Mouse (Mus musculus): ENCODE measurements at regions not wholly inside any gene's neighbourhood (a gene's known extent, or its start where the extent isn't known, plus 50 kb on each side); places are given as distances from the start of the nearest gene placed in this dataset.

DNA sequence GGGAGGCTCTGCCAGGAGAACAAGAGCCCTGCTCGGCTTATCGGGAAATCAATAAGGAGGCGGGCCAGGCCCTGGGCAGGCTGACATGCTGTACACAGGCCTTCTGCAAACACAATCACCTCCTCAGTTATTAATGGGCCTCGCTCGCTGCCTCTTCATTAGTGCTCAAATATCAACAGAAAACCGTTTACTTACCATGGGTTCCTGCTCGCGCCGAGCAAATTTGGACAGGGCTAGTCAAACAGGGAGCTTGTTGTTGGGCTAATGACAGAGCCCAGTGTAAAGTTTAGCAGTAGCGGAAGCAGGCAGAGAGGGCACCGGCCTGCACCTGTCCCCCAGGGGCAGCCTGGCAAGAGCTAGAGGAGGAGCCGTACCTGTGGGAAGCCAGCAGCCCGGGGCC, 111.3 kb upstream of the 4931429L15Rik start:
- no peak for ATAC-seq (replicated peaks; ENCODE audit: low FRiP score, low TSS enrichment, poor library complexity, severe bottlenecking)

DNA sequence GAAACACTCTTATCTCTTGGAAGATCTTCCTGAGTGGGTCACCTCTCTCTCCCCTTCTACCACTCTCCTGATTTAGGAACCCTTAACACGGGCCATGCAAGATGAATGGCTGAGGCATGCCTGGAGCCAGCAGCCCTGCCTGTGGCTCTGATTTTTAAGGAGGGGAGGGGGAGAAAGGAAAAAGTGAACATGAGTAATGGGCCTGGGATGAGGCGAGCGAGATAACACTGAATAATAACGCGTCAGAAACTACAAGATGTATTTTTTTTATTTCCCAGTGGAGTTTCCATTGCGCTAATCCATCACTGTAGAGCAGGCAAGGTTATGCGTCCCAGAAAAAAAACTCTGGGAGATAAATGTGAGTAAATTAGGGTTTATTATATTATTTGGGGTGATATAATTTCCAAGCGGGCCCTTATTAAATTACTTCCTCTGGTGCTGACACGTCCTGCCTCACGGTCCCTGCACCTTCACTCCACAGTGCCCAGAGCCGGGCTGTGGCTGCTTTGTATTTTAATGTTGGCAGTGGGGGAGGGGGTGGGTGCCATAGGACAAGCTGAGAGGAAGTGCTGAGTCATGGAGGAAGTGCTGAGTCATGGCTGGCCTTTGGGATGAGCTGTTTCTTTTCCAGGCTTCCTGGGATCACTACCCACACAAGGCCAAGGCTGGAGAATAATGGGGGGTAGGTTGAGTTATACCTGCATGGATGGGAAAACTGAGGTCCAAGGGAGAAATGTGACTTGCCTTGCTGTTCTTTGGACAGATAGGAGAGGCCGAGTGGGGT, 103.6 kb upstream of the 4931429L15Rik start:
- no peak for ATAC-seq (replicated peaks; ENCODE audit: low FRiP score, low TSS enrichment, poor library complexity, severe bottlenecking)

DNA sequence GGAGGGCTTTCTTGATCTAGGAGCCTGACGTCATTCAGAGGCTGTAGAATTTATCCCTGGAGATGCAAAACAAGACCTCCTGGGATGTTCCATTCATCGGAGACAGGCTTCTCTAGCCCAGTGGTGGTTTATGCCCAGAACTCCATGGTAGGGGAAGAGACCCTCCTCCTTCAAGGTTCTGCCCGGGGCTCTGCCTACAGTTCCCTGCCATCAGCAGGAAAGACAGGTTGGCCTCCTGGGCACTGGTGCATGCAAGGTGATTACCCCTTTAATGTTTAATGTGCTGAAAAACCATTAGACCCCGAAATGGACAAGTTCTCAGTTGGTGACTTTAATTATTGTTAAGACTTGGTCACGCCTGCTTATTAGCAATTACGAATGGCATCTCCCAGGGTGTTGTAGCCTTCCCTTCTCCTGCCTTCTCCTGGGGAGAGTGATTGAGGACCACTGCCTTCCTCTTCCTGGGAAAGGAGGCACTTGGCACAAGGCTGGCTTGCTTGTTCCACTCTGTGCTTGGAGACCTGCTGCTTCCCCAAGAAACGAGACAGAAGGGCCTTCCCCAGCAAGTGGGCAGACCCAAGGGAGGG, 102.0 kb upstream of the 4931429L15Rik start:
- ATAC-seq (replicated peaks; ENCODE audit: low FRiP score, low TSS enrichment, poor library complexity, severe bottlenecking) = no peak

DNA sequence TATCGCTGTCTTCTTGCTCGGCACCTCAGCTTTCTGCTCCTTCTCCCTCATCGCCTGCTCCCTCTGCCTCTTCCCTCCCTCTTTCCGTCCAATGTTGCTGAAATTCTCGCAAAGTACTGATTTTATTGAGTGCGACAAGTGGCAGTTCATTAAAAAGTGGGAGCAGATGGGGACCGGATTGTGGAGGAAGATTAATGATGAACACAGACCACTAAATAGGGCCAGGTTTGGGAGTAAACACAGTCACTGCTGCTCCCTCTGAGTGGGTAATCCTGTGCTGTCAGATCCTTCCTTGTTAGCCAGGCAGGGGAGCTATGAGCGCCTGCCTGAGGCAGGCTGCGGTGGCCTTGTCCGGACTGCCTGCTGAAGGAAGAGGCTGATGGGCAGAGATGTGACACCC, 91.9 kb upstream of the 4931429L15Rik start:
- ATAC-seq (replicated peaks; ENCODE audit: low FRiP score, low TSS enrichment, poor library complexity, severe bottlenecking) = no peak

DNA sequence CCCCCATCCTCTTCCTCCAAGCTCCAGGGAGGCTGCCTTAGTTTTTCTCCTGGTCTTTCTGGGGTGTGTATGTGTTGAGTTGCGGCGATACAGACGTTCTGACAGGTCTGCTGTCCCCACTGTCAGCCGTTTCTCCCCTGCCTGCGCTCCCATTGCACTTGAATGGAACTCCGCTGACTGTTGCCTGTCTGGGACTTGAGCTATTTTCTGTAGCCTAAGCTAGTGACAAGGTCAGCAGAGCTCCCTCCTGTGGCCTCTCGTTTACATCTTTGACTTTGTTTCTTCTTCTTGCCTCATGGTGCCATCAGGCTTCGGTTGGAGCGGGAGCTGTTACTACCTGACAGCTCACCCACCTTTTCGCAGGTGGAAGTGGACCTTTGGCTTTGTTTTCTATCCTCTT, 89.0 kb upstream of the 4931429L15Rik start:
- no peak for ATAC-seq (replicated peaks; ENCODE audit: low FRiP score, low TSS enrichment, poor library complexity, severe bottlenecking)

DNA sequence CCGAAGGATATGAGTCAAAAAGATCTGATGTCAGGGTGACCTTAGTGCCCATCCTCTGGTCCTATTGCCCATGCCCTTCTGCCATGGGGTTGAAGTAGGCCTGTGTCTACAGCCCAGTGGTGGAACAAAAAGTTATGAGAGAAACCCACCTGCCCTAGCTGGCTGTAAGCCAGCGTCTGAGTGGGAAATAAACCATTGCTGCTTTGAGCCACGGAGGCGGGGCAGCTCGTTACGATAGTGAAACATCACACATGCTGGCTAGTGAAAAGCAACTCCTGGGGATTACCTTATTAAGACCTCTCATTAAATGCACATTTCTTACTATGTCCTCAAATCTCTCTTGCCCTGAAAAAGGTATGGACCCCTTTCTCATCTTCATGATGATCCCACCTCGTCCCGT, 86.8 kb upstream of the 4931429L15Rik start:
- no peak for ATAC-seq (replicated peaks; ENCODE audit: low FRiP score, low TSS enrichment, poor library complexity, severe bottlenecking)

DNA sequence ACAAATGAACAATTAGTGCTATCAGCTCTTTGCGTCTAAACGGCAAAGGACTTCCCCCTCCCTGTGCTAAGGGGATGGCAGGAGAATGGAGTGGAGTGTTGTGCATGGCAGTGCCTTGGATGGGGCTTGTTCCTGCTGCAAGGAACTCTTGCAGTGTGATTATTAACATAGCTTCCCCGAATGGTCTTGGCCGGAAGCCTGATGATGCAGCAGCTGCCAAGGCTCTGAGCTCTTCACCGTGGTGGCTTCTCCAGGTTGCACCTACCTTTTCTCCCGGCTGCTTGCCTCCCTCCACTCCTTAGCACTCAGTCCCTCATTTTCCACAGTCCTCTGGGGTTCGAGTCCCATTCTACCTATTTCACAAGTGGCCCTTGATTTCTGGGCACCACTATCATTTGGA, 76.8 kb upstream of the 4931429L15Rik start:
- no peak for ATAC-seq (replicated peaks; ENCODE audit: low FRiP score, low TSS enrichment, poor library complexity, severe bottlenecking)

DNA sequence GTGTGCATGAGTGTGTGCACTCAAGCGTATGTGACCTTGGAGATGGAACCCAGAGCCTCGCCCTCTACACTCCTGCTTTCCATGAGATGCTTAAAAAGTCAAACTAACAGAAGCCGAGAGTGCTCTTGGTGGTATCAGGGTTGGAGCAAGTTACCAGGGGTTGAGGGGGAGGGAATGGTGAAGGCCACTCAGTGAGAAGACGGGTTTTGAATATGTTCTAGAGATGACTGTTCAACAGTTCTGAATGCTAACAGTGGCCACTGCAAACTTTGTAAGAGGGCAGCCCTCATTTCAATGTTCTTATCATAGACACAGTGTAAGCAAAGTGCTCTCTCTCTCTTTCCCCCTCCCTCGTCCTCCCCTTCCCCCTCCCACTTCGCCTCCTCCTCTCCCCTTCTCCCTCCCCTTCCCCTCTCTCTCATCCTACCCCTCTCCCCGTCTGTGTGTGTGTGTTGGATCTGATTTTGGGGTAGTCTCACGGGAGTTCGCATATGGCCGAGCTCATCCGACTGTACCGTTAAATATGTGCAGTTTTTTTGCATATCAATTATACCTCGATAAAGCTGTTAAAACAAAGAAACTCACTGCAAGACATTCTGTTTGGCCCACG, 75.5 kb upstream of the 4931429L15Rik start:
- ATAC-seq (replicated peaks; ENCODE audit: low FRiP score, low TSS enrichment, poor library complexity, severe bottlenecking) = no peak

DNA sequence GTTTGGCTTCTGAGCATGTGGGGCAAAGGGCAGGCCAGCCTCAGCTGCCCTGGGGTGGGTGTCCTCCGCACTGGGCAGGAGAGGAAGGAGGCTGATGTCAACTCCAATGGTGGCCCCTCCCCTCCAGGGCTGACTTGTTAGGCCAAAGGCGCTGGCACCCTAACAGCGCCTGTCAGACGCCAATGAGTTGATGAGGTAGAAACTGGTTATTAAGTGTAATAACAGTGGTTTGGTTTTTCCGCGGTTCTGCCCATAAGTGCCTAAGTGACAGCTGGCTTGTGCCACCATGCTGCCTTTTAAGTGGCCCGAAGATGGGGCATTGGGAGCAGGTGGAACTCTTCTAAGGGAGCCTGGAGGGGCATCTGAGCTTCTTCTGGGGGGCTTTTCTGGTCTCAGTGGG, 74.5 kb upstream of the 4931429L15Rik start:
- no peak for ATAC-seq (replicated peaks; ENCODE audit: low FRiP score, low TSS enrichment, poor library complexity, severe bottlenecking)

DNA sequence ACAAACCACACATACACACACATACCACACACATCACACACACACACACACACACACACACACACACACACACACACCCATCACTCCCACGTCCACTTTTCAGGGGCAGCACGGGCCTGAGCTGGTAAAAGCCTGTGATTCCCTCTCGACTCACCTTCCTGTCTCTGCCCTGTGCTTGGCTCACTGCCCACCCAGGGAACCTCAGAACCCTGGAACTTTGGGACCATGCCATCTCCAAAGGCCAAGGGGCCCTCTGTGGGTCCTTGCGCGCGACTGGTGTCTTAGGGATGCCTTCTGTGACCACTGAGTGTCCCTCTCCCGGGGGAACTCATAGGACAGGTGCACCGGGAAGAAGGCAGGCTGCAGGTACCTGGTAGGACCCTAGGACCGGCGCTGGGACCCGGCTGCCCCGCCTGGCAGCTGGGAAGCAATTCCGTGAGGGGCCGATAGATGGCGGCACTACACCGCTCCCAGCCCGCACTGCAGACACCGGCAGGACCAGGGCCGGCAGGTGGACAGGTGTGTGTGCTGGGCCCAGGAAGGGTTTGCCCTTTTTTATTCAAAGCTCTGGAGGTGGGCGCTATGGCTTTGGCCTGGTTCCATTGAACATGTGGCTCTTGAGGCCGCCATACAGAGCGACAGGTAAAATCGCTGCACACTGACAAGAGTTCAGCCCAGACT, 73.0 kb upstream of the 4931429L15Rik start:
- ATAC-seq (replicated peaks; ENCODE audit: low FRiP score, low TSS enrichment, poor library complexity, severe bottlenecking) = no peak; the same call in 1 of the 2 replicates

DNA sequence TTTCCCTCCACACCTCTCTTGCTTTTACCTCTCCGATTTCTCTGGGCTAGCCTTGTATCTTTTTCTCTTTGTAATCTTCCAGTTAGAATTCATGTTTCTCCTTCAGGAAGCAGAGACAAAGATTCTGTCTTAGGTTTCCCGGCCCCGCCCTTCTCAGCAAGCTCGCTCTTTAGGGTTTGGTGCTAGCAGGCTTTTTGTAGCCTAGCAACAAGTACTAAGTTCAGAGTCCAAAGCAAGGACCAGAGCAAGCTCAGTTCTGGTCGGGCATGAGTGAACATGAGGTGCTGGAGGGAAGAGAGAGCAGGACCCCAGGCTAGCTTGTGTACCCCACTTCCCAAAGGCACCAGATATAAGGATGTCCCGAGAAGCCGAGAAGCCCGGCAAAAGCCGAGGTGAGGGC, 70.0 kb upstream of the 4931429L15Rik start:
- ATAC-seq (replicated peaks; ENCODE audit: low FRiP score, low TSS enrichment, poor library complexity, severe bottlenecking) = no peak

DNA sequence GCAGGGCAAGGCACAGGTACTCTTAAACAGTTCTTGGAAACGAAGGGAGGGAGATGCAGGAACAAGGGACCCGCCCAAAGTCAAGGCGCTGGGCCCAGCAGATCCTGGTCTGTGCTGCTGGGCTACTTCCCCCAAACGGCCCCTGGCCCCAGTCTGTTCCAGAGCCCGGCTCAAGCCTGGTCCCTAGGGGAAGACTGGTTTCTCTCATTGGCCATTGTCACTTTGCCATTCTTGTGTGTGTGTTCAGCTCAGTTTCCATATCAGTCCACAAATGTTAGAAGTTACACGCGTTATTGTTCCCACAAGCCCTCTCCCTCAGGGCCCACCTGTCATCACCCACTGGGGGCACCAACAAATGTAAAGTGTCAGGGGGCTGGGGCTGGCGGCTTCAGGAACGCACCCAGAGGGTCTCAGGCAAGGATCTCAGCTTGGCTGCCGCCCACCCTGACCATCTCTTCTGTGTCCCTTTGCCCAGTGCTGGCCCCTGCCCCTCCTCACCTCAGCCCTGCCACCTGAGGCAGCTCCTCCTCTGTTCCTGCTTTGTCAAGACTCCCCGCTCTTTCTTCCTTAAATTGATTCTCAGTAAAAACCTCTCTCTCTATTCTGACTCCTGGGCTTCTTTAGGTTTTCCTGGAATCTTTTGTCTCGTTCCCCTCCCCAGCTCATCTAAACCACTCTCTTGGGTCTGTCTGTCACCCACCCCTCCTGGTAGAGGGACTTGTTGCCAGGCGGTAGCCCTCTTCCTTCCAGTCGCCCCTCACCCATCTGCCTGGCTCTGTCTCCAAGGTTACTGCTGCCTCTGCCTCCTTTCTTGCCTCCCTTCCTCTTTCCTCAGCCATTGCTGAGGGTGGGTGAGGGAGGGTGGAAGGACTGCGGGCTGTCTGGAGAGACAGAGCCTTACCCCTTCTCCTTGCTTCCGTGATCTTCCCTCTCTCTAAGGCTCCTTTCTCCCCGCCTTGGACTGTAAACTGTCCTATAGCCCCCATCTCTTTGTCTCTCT, 69.2 kb upstream of the 4931429L15Rik start:
- ATAC-seq (replicated peaks; ENCODE audit: low FRiP score, low TSS enrichment, poor library complexity, severe bottlenecking) = no peak

DNA sequence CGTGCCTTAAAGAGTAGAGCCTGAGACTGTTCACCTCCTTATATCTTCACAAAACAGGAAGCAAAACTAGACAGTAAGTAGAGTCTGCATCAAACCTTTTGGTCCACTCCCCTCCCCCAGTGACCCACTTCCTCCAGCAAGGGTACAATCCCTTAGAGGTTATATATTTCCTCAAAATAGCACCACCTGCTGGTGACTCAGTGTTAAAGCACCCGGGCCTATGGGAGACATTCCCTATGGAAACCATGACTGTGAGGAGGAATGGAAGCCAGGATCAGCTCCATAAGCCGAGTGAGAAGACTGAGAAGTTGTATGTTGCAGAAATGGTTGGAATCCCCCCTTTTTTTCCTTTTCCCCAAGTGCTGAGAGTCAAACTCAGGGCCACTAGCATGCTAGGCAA, 66.5 kb upstream of the 4931429L15Rik start:
- ATAC-seq (replicated peaks; ENCODE audit: low FRiP score, low TSS enrichment, poor library complexity, severe bottlenecking) = no peak

DNA sequence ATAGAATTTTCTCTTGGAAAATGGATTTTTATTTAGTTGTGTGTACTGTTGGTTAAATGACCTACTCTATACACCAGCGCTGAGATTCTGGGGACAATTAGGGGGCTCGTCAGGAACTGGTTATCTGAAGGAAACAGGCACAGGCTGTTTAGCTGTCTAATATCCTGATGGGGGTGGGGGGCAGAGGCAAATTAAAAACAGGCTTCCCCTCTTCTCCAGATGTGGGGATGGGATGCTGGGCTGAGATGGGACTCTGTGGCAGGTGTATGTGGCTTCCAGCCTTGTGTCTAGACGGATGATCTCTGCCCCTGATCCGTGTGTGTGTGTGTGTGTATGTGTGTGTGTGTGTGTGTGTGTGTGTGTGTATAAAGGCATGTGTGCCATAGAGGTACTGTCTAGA, 61.6 kb upstream of the 4931429L15Rik start:
- no peak for ATAC-seq (replicated peaks; ENCODE audit: low FRiP score, low TSS enrichment, poor library complexity, severe bottlenecking)

DNA sequence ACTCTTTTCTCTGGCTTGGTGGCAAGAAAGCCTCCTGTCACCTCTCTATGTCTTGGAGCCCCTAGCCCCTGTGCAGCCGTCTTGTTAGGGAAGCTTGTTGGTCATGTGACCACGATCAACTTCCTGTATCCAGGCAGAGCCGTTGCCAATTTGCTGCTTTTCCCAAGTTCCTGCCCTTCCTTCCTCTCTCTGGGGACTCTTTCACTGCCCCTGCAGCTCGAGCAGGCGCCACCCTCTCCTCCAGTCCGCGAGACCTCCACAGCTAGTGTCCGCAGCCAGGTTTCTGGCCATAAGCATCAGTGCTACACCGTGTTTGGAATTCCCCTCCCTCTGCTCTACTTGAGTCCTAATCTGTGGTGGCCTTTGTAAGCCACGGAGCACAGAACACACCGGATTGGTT, 59.7 kb upstream of the 4931429L15Rik start:
- ATAC-seq (replicated peaks; ENCODE audit: low FRiP score, low TSS enrichment, poor library complexity, severe bottlenecking) = no peak

DNA sequence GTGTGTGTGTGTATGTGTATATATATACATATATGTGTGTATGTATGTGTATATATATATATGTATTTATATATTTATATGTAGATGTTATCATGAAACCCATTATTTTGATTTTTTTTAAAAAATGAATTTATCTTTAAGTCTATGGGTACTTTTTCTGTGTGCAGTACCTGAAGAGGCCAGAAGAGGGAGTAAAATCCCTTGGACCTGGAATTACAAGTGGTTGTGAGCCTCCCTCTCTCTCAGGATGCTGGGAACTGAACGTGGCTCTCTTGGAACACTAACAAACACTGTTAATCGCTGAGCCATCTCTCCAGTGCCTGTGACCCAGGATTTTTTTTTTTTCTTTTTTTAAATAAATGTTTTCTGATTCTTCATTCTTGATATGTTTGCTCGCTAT, 58.6 kb upstream of the 4931429L15Rik start:
- ATAC-seq (replicated peaks; ENCODE audit: low FRiP score, low TSS enrichment, poor library complexity, severe bottlenecking) = no peak
